16 mouse cellular contexts compared by ENCODE assay signal in genomic region chr9:110400650-110401049, GRCm38 (mm10). TPM values are rescaled to one million over a fixed set of nuclear protein-coding genes. Genes with fewer than 3 reads are reported as not detected.
A peak's percentile ranks its signal among the peaks of the same experiment; 100 is the strongest.
DNase-seq lines count a peak whose midpoint lies in the region; ATAC-seq lines count a peak whose summit lies in the region.
"Had no signal": no experiment of that assay in that cellular context is flagged by ENCODE, and none has a peak within 500 bp of the region (broad histone marks: within the 10 kb centered on the region; RNA-seq: fewer than 3 reads in every experiment).

No protein-coding gene starts in this region.

- peaks cover 13% of the 10 kb centered on the region for H3K4me1 ChIP-seq in heart, embryonic 15.5 days (replicated peaks)
- no peaks in the 10 kb centered on the region for H3K4me1 ChIP-seq in hindbrain, embryonic 12.5 days

- peak; percentile 60 for DNase-seq in adrenal gland, adult 8-10 months
- DNase-seq in adrenal gland, postnatal 25 days, result no peak
- peak; percentile 77 for DNase-seq in ES-CJ7 (ENCODE audit: low read depth, low spot score)
- peak; percentile 40 for DNase-seq in lung, postnatal 14 days
- no peak for DNase-seq in right cerebral cortex, postnatal 36 days (ENCODE audit: low spot score in 2 of 2)
- no peak for DNase-seq in natural killer cell, adult 2 months (ENCODE audit: low spot score in 2 of 2)
- DNase-seq: cerebellum, adult 18-20 months; gastrocnemius, postnatal 25 days; retina, postnatal 1 day had no signal

- no peaks in the 10 kb centered on the region for H3K9me3 ChIP-seq in heart, embryonic 15.5 days (replicated peaks)
- no peaks in the 10 kb centered on the region for H3K9me3 ChIP-seq in hindbrain, embryonic 12.5 days (replicated peaks)
- H3K9me3 ChIP-seq: forebrain, embryonic 10.5 days had no signal

- no peaks in the 10 kb centered on the region for H3K27me3 ChIP-seq in heart, embryonic 15.5 days
- no peaks in the 10 kb centered on the region for H3K27me3 ChIP-seq in hindbrain, embryonic 12.5 days

- WGBS in heart, embryonic 15.5 days, result 61% methylated on average over 5 of the region's 5 CpGs
- 88% methylated on average over 5 of the region's 5 CpGs for WGBS in hindbrain, embryonic 12.5 days

- ATAC-seq in heart, embryonic 15.5 days (replicated peaks; ENCODE audit: insufficient number of reproducible peaks, insufficient read depth, low FRiP score, low read depth), result no peak; the same call in 1 of the 2 replicates
- ATAC-seq in hindbrain, embryonic 12.5 days (ENCODE audit: low FRiP score), result no peak
- ATAC-seq: hindbrain, postnatal 0 days had no signal

- H3K9ac ChIP-seq in heart, embryonic 15.5 days, result no peak overlapping the region
- no peak overlapping the region for H3K9ac ChIP-seq in hindbrain, embryonic 12.5 days

- H3K36me3 ChIP-seq in heart, embryonic 15.5 days, result peaks cover 13% of the 10 kb centered on the region
- H3K36me3 ChIP-seq in hindbrain, embryonic 12.5 days, result peaks cover 28% of the 10 kb centered on the region

- H3K4me2 ChIP-seq in heart, embryonic 15.5 days, result no peak overlapping the region
- H3K4me2 ChIP-seq in hindbrain, embryonic 12.5 days (replicated peaks), result no peak overlapping the region

- peak overlapping the region; percentile 33; the same call in 1 of the 2 replicates for H3K27ac ChIP-seq in heart, embryonic 15.5 days
- H3K27ac ChIP-seq in hindbrain, embryonic 12.5 days, result no peak overlapping the region
- H3K27ac ChIP-seq: forebrain, embryonic 10.5 days; hindbrain, postnatal 0 days had no signal

- H3K4me3 ChIP-seq in heart, embryonic 15.5 days, result no peak overlapping the region
- H3K4me3 ChIP-seq in hindbrain, embryonic 12.5 days, result no peak overlapping the region
- H3K4me3 ChIP-seq: forebrain, embryonic 10.5 days; myocyte had no signal

RNA-seq across cellular contexts. Expression of gene Ptpn23, which starts 7.4 kb away (rescaled TPM):
- 10 to 100 TPM; 64.0 to 83.9 (median 70.9) TPM for total RNA-seq in adrenal gland, adult 8-10 months (2022)
- total RNA-seq in adrenal gland, postnatal 25 days (2021), result 72.2 and 89.7 TPM in 2 replicates
- polyA plus RNA-seq in heart, embryonic 15.5 days (2015; fragmentation: Nextera tagmentation; extraction: Ambion mirVana), result 9.8 and 13.9 TPM in 2 replicates
- 22.5 and 23.6 TPM in 2 replicates for polyA plus RNA-seq in hindbrain, embryonic 12.5 days (2016; fragmentation: Nextera tagmentation; extraction: Ambion mirVana)

RNA-seq across cellular contexts. Expression of gene Ngp, which starts 18.9 kb away (rescaled TPM):
- total RNA-seq in adrenal gland, adult 8-10 months (2022), result not detected
- not detected in 2 replicates for total RNA-seq in adrenal gland, postnatal 25 days (2021)
- 4.1 and 5.4 TPM in 2 replicates for polyA plus RNA-seq in heart, embryonic 15.5 days (2015; fragmentation: Nextera tagmentation; extraction: Ambion mirVana)
- 2.9 and 4.1 TPM in 2 replicates for polyA plus RNA-seq in hindbrain, embryonic 12.5 days (2016; fragmentation: Nextera tagmentation; extraction: Ambion mirVana)
- total RNA-seq: gastrocnemius, postnatal 25 days; MEL had no signal
- polyA plus RNA-seq: forebrain, embryonic 10.5 days; myocyte; urinary bladder, adult 2 months had no signal

Comparison
In these comparisons a context has a peak if more than half of its experiments do, and no peak if none do; other contexts are left out.
1. DNase-seq: peak in adrenal gland, adult 8-10 months (single experiment), ES-CJ7 (single experiment) and lung, postnatal 14 days (single experiment); none in adrenal gland, postnatal 25 days (single experiment), right cerebral cortex, postnatal 36 days (0 of 2) and natural killer cell, adult 2 months (0 of 2).